Mouse (Mus musculus): Measurements from ENCODE around the gene Iqcn. TPM values are rescaled to one million over a fixed set of nuclear protein-coding genes. Genes with fewer than 3 reads are reported as not detected.

Iqcn gene
- polyA plus RNA-seq, 1 experiment from 2014 or later, result not detected

- H3K4me1 ChIP-seq, result peaks cover 23% of the 10 kb centered on the region
- WGBS, result 68% methylated on average over 3 of the region's 3 CpGs
- H3K36me3 ChIP-seq, result peaks cover 28% of the 10 kb centered on the region
- H3K27me3 ChIP-seq (ENCODE audit: insufficient read depth, poor library complexity, severe bottlenecking), result no peaks in the 10 kb centered on the region
- no peaks in the 10 kb centered on the region for H3K9me3 ChIP-seq
- peak overlapping the region; percentile 90 for H3K27ac ChIP-seq
- no peak for DNase-seq (ENCODE audit: low spot score)
- peak overlapping the region; percentile 40 for H3K4me3 ChIP-seq
Measured at GRCm38 (mm10) chr8:70682692-70683091, 20.6 kb upstream of the Iqcn start.

- H3K4me3 ChIP-seq, result no peak overlapping the region
- H3K27ac ChIP-seq, result peak overlapping the region; percentile 56; the same call in 1 of the 2 replicates
- 53% methylated on average over 7 of the region's 7 CpGs for WGBS
- H3K9me3 ChIP-seq, result no peaks in the 10 kb centered on the region
- H3K4me1 ChIP-seq, result peaks cover 26% of the 10 kb centered on the region
- no peaks in the 10 kb centered on the region for H3K27me3 ChIP-seq (ENCODE audit: insufficient read depth, poor library complexity, severe bottlenecking)
- H3K36me3 ChIP-seq, result peaks cover 12% of the 10 kb centered on the region
- DNase-seq (ENCODE audit: low spot score), result no peak
Measured at GRCm38 (mm10) chr8:70684291-70684690, 19.0 kb upstream of the Iqcn start.

- DNase-seq (ENCODE audit: low spot score), result no peak
- Histone ChIP-seq H3K27ac (0 out of 2 replicates have a peak overlapping the region, but pooled peaks have one; percentile 32), H3K27me3 (ENCODE audit: insufficient read depth, poor library complexity, severe bottlenecking) (no peaks in the 10 kb centered on the region), H3K9me3 (no peaks in the 10 kb centered on the region), H3K4me3 (no peak overlapping the region), H3K4me1 (peaks cover 22% of the 10 kb centered on the region), H3K36me3 (0 out of 2 replicates have a peak, but pooled peaks cover 2% of the 10 kb centered on the region)
- WGBS, result 91% methylated on average over 8 of the region's 8 CpGs
Measured at GRCm38 (mm10) chr8:70687576-70687975, 15.7 kb upstream of the Iqcn start.

GRCm38 (mm10) chr8:70688136-70688535, 15.1 kb upstream of the Iqcn start:
- Histone ChIP-seq H3K27me3 (ENCODE audit: insufficient read depth, poor library complexity, severe bottlenecking) (no peaks in the 10 kb centered on the region), H3K36me3 (0 out of 2 replicates have a peak, but pooled peaks cover 2% of the 10 kb centered on the region), H3K9me3 (no peaks in the 10 kb centered on the region), H3K27ac (peak overlapping the region; percentile 32; the same call in 1 of the 2 replicates), H3K4me3 (no peak overlapping the region), H3K4me1 (peaks cover 19% of the 10 kb centered on the region)
- WGBS, result 82% methylated on average over 3 of the region's 3 CpGs
- DNase-seq (ENCODE audit: low spot score), result no peak

GRCm38 (mm10) chr8:70689892-70690390, 13.3 kb upstream of the Iqcn start:
- 81% methylated on average over 5 of the region's 5 CpGs for WGBS
- H3K4me1 ChIP-seq, result peaks cover 26% of the 10 kb centered on the region
- peak overlapping the region; percentile 44 for H3K27ac ChIP-seq
- no peaks in the 10 kb centered on the region for H3K9me3 ChIP-seq
- no peaks in the 10 kb centered on the region for H3K27me3 ChIP-seq (ENCODE audit: insufficient read depth, poor library complexity, severe bottlenecking)
- DNase-seq (ENCODE audit: low spot score), result no peak
- H3K4me3 ChIP-seq, result no peak overlapping the region
- H3K36me3 ChIP-seq, result 0 out of 2 replicates have a peak, but pooled peaks cover 2% of the 10 kb centered on the region

- H3K9me3 ChIP-seq, result no peaks in the 10 kb centered on the region
- WGBS, result 68% methylated on average over 4 of the region's 4 CpGs
- peak overlapping the region; percentile 53 for H3K4me3 ChIP-seq
- H3K4me1 ChIP-seq, result peaks cover 39% of the 10 kb centered on the region
- H3K36me3 ChIP-seq, result 0 out of 2 replicates have a peak, but pooled peaks cover 2% of the 10 kb centered on the region
- no peaks in the 10 kb centered on the region for H3K27me3 ChIP-seq (ENCODE audit: insufficient read depth, poor library complexity, severe bottlenecking)
- no peak for DNase-seq (ENCODE audit: low spot score)
- peak overlapping the region; percentile 91 for H3K27ac ChIP-seq
Measured at GRCm38 (mm10) chr8:70691230-70691629, 12.0 kb upstream of the Iqcn start.

- Histone ChIP-seq H3K4me1 (peaks cover 44% of the 10 kb centered on the region), H3K27me3 (ENCODE audit: insufficient read depth, poor library complexity, severe bottlenecking) (no peaks in the 10 kb centered on the region), H3K36me3 (no peaks in the 10 kb centered on the region), H3K4me3 (peak overlapping the region; percentile 53), H3K9me3 (no peaks in the 10 kb centered on the region), H3K27ac (peak overlapping the region; percentile 91)
- peak; percentile 87 for DNase-seq (ENCODE audit: low spot score)
- under 1% methylated on average over 20 of the region's 20 CpGs for WGBS
Measured at GRCm38 (mm10) chr8:70691727-70692231, 11.5 kb upstream of the Iqcn start.

- no peaks in the 10 kb centered on the region for H3K9me3 ChIP-seq
- no peaks in the 10 kb centered on the region for H3K27me3 ChIP-seq (ENCODE audit: insufficient read depth, poor library complexity, severe bottlenecking)
- peaks cover 56% of the 10 kb centered on the region for H3K4me1 ChIP-seq
- no peak overlapping the region for H3K4me3 ChIP-seq
- 55% methylated on average over 5 of the region's 5 CpGs for WGBS
- no peak for DNase-seq (ENCODE audit: low spot score)
- H3K36me3 ChIP-seq, result no peaks in the 10 kb centered on the region
- 0 out of 2 replicates have a peak overlapping the region, but pooled peaks have one; percentile 29 for H3K27ac ChIP-seq
Measured at GRCm38 (mm10) chr8:70693636-70694035, 9.6 kb upstream of the Iqcn start.

GRCm38 (mm10) chr8:70695318-70696018, 7.8 kb upstream of the Iqcn start:
- H3K4me1 ChIP-seq, result peaks cover 56% of the 10 kb centered on the region
- WGBS, result 29% methylated on average over 32 of the region's 32 CpGs
- DNase-seq (ENCODE audit: low spot score), result no peak
- H3K27me3 ChIP-seq (ENCODE audit: insufficient read depth, poor library complexity, severe bottlenecking), result no peaks in the 10 kb centered on the region
- H3K4me3 ChIP-seq, result peak overlapping the region; percentile 8; the same call in 1 of the 2 replicates
- H3K9me3 ChIP-seq, result no peaks in the 10 kb centered on the region
- no peaks in the 10 kb centered on the region for H3K36me3 ChIP-seq
- H3K27ac ChIP-seq, result peak overlapping the region; percentile 99

GRCm38 (mm10) chr8:70696019-70696885, 7.0 kb upstream of the Iqcn start:
- peak overlapping the region; percentile 48 for H3K4me3 ChIP-seq
- peak; percentile 94 for DNase-seq (ENCODE audit: low spot score)
- WGBS, result 6% methylated on average over 31 of the region's 31 CpGs
- peak overlapping the region; percentile 99 for H3K27ac ChIP-seq
- peaks cover 2% of the 10 kb centered on the region; the same call in 1 of the 2 replicates for H3K36me3 ChIP-seq
- no peaks in the 10 kb centered on the region for H3K9me3 ChIP-seq
- no peaks in the 10 kb centered on the region for H3K27me3 ChIP-seq (ENCODE audit: insufficient read depth, poor library complexity, severe bottlenecking)
- peaks cover 64% of the 10 kb centered on the region for H3K4me1 ChIP-seq

GRCm38 (mm10) chr8:70696946-70697345, 6.3 kb upstream of the Iqcn start:
- Histone ChIP-seq H3K9me3 (no peaks in the 10 kb centered on the region), H3K27me3 (ENCODE audit: insufficient read depth, poor library complexity, severe bottlenecking) (no peaks in the 10 kb centered on the region), H3K27ac (peak overlapping the region; percentile 99), H3K4me1 (peaks cover 62% of the 10 kb centered on the region), H3K4me3 (peak overlapping the region; percentile 48), H3K36me3 (peaks cover 5% of the 10 kb centered on the region; the same call in 1 of the 2 replicates)
- WGBS, result 42% methylated on average over 4 of the region's 4 CpGs
- DNase-seq (ENCODE audit: low spot score), result no peak

- H3K27me3 ChIP-seq (ENCODE audit: insufficient read depth, poor library complexity, severe bottlenecking), result no peaks in the 10 kb centered on the region
- H3K9me3 ChIP-seq, result no peaks in the 10 kb centered on the region
- H3K4me1 ChIP-seq, result peaks cover 56% of the 10 kb centered on the region
- peak overlapping the region; percentile 99 for H3K27ac ChIP-seq
- H3K4me3 ChIP-seq, result peak overlapping the region; percentile 96
- WGBS, result 72% methylated on average over 12 of the region's 12 CpGs
- peaks cover 5% of the 10 kb centered on the region; the same call in 1 of the 2 replicates for H3K36me3 ChIP-seq
- DNase-seq (ENCODE audit: low spot score), result no peak
Measured at GRCm38 (mm10) chr8:70697366-70698250, 5.6 kb upstream of the Iqcn start.
